Mouse (Mus musculus) CH12.LX (cell line): Measurements from ENCODE around the gene Doxl2.

Experiments
- CTCF ChIP-seq, 2 experiments: IDR thresholded peaks in 1 of 2; conservative IDR thresholded peaks in 1 of 2; 2 replicates each; pipeline ENCODE4 v1.5.1; 2011 to 2012; ENCODE audit warnings: low read depth in 2 of 2, low read length in 2 of 2, improper control_type of control experiment in 1 of 2, inconsistent platforms in 1 of 2, mild to moderate bottlenecking in 1 of 2, moderate library complexity in 1 of 2
- EP300 ChIP-seq: IDR thresholded peaks from 2 replicates; pipeline ENCODE4 v1.6.1; 2011; ENCODE audit warnings: low read length, improper control_type of control experiment
- MAFK ChIP-seq: IDR thresholded peaks from 2 replicates; pipeline ENCODE4 v1.6.1; 2011; ENCODE audit warnings: low read length, improper control_type of control experiment; ENCODE audit not compliant: insufficient replicate concordance
- MYC ChIP-seq: IDR thresholded peaks from 2 replicates; pipeline ENCODE4 v1.6.1; 2011; ENCODE audit warnings: low read depth, mild to moderate bottlenecking, improper control_type of control experiment, low read length
- NRF1 ChIP-seq: IDR thresholded peaks from 2 replicates; pipeline ENCODE4 v1.6.1; 2014; ENCODE audit warnings: low read depth, mild to moderate bottlenecking, inconsistent platforms, low read length, improper control_type of control experiment, moderate library complexity
- POLR2A ChIP-seq: IDR thresholded peaks from 2 replicates; pipeline ENCODE4 v1.6.1; 2011; ENCODE audit warnings: low read depth, mild to moderate bottlenecking, improper control_type of control experiment, low read length
- TCF12 ChIP-seq: IDR thresholded peaks from 2 replicates; pipeline ENCODE4 v1.6.1; 2014; ENCODE audit warnings: low read depth, mild to moderate bottlenecking, inconsistent platforms, low read length, improper control_type of control experiment
- USF1 ChIP-seq: IDR thresholded peaks from 2 replicates; pipeline ENCODE4 v1.6.1; 2014; ENCODE audit warnings: low read depth, mild to moderate bottlenecking, inconsistent platforms, low read length, improper control_type of control experiment

DNA sequence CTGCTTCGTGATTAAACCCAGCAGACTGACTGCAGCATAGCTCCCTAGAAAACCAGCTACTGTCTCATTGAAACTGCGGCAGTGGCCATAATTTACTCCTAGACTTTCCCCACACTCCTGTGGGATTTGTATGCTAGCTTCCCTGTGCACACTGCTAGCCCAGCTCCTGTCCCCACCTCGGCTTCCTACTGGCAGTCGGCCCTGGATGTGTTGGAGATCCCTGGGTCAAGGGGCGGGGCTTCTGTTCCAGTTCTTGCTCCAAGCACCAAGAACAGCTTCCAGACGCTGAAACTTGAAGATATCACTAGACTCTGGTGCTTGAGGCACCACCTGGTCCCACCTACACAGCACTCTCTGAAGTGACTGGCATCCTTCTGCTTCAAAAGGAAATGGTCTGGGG is 23.4 kb downstream of the Doxl2 start:
- TF ChIP-seq POLR2A (no peak), CTCF (conservative IDR thresholded peaks at IDR 0.05 in 1 of 2, IDR thresholded peaks at IDR 0.05 in 1 of 2; ENCODE audit: low read depth in 2 of 2, low read length in 2 of 2) (no peak), MAFK (no peak), NRF1 (no peak), USF1 (no peak), MYC (no peak), EP300 (no peak), TCF12 (no peak)
